Mouse (Mus musculus): ENCODE measurements around the gene Ptprq.

Ptprq gene

GRCm38 (mm10) chr10:107649687-107650086, 70.2 kb downstream of the Ptprq start:
- ATAC-seq (ENCODE audit: low TSS enrichment): peak; percentile 93

GRCm38 (mm10) chr10:107628104-107628503, 91.7 kb downstream of the Ptprq start:
- ATAC-seq (ENCODE audit: low TSS enrichment): no peak

GRCm38 (mm10) chr10:107626648-107627047, 93.2 kb downstream of the Ptprq start:
- ATAC-seq (ENCODE audit: low TSS enrichment): no peak

DNA sequence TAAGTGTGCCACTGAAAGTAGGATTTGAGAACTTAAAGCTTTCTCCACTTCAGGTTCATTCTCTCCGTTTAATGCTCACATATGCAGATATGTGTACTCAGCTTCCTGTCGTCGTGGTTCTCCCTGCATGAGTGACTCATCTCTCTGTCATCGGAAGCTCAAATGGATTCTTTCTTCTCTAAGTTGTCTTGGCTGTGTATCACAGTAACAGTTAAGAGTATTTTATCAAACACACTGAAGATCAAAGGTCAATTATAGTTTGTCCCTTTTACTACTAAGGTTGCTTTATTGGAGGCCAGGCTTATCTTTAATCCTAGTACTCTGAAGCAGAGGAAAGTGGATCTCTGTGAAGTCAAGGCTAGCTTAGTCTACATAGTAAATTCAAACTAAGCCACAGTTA, 95.6 kb downstream of the Ptprq start:
- no peak for ATAC-seq (ENCODE audit: low TSS enrichment)

DNA sequence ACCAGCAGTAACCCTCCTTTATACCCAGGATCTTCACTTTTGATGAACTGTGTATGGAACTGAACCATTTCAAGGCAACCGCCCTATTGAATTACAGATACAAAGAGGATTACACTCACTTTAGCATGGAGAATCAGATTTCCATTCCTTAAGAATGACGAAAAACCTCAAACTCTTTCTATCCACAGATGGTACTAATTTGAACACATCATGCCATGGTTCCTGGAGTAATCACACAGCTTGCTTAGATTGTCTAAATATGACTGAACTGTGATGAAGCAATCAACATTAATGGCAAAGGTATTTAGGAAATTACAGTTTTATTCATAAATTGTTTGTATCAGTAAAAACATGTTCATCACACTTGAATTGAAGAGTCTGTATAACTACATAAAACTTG, 104.4 kb downstream of the Ptprq start:
- ATAC-seq (ENCODE audit: low TSS enrichment): no peak

- ATAC-seq (ENCODE audit: low TSS enrichment): no peak
Observed at GRCm38 (mm10) chr10:107601371-107601770, 118.5 kb downstream of the Ptprq start.

GRCm38 (mm10) chr10:107583360-107583759, 136.5 kb downstream of the Ptprq start:
- ATAC-seq (ENCODE audit: low TSS enrichment): peak; percentile 55

DNA sequence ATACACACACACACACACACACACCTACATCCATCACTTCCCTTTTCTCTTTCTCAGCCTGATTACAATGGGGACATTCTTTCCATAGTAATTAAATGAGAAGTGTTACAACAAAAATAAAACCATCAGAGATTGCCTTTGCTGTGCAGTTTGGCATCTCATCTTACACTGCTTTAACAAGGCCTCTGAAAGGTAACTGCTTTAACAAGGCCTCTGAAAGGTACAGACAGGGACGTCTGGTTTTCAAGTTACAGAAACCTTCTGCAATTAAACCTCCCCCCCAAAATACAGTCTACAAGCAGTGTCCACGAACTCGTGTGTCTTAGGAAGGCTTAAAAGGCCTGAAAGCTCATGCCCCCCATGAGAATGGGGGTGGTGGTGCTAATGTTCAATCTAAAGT, 150.8 kb downstream of the Ptprq start:
- ATAC-seq (ENCODE audit: low TSS enrichment): no peak

DNA sequence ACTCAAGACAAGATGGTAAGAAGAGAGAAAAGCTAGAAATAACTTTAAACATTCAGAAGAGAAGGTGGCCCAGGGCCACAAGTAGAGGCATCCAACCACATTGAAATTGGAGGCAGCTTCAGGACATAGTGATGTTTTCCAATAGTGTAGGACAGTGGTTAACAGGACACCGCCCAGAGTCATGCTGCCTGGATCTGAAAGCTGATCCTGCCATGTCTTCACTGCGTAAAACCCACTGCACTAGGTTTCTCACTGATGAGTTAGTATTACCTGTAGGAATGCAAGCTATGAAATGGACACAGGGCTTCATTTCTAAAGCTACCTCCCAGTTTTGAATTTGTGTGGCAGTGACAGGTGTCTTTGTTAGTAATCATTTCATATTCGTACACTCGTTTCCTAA, 151.6 kb downstream of the Ptprq start:
- no peak for ATAC-seq (ENCODE audit: low TSS enrichment)

DNA sequence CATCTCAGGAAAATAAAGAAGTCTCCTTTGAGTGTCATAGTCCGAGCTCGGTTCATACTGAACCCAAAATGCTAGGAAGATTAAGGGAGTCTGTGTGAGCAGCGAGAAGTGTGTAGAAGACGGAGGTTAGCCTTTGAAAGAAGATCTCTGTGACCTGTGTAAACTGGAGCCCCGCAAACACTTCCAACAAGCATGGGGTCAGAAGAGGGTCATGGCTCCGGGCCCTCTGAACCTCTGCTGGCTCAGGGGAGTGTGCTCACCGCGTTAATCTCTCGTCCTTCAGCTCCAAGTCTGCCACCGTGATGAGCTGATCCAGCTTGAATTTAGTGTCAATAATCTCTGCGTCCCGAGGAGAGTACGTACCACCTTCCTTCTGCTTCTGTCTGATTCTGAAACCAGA, 157.0 kb downstream of the Ptprq start:
- no peak for ATAC-seq (ENCODE audit: low TSS enrichment)

DNA sequence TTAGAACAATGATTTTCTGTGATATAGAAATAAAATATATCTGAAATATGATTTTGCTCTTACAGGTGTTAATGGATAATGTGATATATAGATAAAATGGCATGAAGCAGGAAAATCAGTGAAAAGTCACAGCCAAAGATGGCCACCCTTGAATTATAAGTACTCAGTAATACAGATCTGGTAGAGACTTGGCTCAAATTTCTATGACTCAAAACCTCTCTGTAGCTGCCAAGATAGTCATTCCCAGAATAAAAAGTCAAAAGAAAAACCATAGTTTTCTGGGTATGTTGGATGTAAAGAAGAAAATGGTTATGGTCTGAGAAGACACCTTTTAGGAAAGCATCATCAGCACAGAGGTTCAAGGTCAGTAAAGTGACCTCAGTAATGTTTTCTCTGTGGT, 159.0 kb downstream of the Ptprq start:
- ATAC-seq (ENCODE audit: low TSS enrichment): no peak

- ATAC-seq (ENCODE audit: low TSS enrichment): no peak
Observed at GRCm38 (mm10) chr10:107543026-107543425, 176.8 kb downstream of the Ptprq start.

- no peak for ATAC-seq (ENCODE audit: low TSS enrichment)
Observed at GRCm38 (mm10) chr10:107528758-107529157, 191.1 kb downstream of the Ptprq start.

- no peak for ATAC-seq (ENCODE audit: low TSS enrichment)
Observed at GRCm38 (mm10) chr10:107519216-107519615, 200.6 kb downstream of the Ptprq start.

DNA sequence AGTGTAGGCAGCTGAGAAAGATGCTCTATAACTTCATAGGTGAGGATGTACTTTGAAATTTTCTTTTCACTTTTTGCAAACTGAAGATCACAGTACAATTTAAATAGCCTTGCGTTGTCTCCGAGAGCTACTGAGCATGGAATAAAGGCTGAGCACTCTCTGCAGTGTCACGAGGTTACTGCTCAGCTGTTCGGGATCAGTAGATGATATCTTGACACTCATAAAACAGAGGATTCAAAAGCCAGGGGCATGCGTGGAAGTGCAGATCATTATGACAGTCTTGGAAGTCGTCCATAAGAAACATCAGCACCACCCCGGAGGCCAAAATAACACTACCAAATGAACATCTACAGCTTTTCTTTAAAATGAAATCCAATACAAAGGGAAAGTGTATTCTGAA, 203.2 kb downstream of the Ptprq start:
- ATAC-seq (ENCODE audit: low TSS enrichment): no peak

- no peak for ATAC-seq (ENCODE audit: low TSS enrichment)
Observed at GRCm38 (mm10) chr10:107514735-107515134, 205.1 kb downstream of the Ptprq start.

DNA sequence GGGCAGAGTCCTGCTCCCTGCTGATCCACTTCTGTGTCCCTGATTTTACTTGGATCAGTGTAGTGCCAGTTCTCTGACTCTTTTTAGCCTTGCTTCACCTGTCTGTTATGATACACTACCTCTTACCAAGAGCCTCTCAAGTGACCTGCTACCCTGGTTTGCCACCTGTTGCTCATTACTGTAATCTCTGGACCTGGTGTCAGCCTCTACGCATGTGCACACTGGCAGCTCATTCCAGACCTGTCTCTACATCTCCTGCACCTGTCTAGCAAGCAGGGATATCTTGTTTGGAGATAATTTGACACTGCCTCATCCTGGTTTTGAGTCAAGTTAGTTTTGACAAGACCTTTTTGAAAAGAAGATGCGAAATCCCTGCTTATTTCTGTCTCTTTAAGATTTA, 213.5 kb downstream of the Ptprq start:
- ATAC-seq (ENCODE audit: low TSS enrichment): no peak

- ATAC-seq (ENCODE audit: low TSS enrichment): no peak
Observed at GRCm38 (mm10) chr10:107503430-107503829, 216.4 kb downstream of the Ptprq start.

- ATAC-seq (ENCODE audit: low TSS enrichment): no peak
Observed at GRCm38 (mm10) chr10:107502193-107502592, 217.7 kb downstream of the Ptprq start.

GRCm38 (mm10) chr10:107499656-107500055, 220.2 kb downstream of the Ptprq start:
- ATAC-seq (ENCODE audit: low TSS enrichment): peak; percentile 100

DNA sequence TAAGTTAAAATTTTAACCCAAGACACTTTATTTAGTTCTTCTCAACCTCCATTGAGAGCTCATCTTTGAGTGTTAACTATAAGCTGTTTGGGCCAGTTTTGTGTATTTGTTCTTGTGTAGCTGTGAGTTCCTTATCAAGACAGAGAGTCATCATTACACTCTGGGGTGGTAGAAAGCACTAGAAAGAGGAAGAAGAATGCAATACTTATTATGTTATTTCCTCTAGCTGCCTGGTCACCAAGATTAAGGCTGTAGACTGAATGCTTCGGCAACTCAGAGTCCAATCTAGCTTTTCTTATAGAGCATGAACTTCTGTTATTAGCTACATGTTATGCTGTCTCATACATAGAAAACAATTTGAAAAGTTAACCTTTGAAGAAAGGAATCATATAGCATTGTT, 223.4 kb downstream of the Ptprq start:
- no peak for ATAC-seq (ENCODE audit: low TSS enrichment)

GRCm38 (mm10) chr10:107494568-107494967, 225.3 kb downstream of the Ptprq start, which contains the start of gene Myf6:
Gene Myf6, minus strand, starts transcription at chr10:107494737.
- no peak for ATAC-seq (ENCODE audit: low TSS enrichment)

DNA sequence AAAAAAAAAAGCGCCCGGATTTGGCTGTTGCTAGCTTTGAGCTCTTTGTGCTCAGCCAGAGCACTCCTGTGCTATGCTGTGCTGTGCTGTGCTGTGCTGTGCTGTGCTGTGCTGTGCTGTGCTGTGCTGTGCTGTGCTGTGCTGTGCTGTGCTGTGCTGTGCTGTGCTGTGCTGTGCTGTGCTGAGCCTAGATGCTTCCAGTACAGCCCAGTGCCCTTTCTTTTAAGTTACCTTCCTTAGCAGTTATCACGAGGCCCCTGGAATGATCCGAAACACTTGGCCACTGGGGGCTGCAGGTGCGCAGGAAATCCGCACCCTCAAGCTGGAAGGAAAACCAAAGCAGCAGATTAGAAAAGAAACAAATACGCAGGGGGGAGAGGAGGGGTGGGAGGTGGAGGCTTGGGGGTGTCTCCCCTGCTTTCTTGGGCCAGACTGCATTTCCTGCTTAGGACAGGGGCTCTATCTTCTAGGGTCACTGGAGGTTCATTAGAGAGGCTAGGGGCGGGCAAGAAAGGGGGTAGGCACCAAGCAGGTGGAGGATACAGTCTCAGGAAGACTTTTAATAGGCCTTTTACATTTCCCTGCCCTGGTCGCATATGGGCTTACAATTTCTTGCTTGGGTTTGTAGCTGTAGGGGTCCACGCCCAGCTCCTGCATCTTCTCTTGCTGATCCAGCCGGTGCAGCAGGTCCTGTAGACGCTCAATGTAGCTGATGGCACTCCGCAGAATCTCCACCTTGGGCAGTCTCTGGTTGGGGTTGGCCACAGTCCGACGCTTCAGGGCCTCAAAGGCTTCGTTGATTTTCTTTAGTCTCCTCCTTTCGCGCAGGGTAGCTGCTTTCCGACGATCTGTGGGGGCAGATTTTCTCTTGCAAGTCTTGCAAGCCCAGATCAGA, 226.0 kb downstream of the Ptprq start:
- ATAC-seq (ENCODE audit: low TSS enrichment): peak; percentile 58
